Mouse (Mus musculus) limb, embryonic 12.5 days (tissue): ENCODE results near the gene Pkhd1. TPM values are rescaled to one million over a fixed set of nuclear protein-coding genes. Genes with fewer than 3 reads are reported as not detected.
"Not testable (repeated sequence)": the region's sequence is repeated elsewhere in the genome, so short reads cannot be mapped to it uniquely, and the experiment has no call there.

Experiments used
- ATAC-seq: fragments of 200-750 bp; cut with Nextera tagmentation; 2 replicates; pipeline ENCODE4 v1.8.0; 2017; ENCODE audit warnings: low read depth, moderate TSS enrichment; ENCODE audit not compliant: insufficient number of reproducible peaks, insufficient read depth, low FRiP score, low TSS enrichment
- H3K27ac ChIP-seq: fragments of 300-500 bp; sonication (generic); 2 replicates; pipeline ENCODE4 v1.5.1; 2016; ENCODE audit warnings: mild to moderate bottlenecking, moderate library complexity
- H3K27me3 ChIP-seq: fragments of 300-500 bp; sonication (generic); 2 replicates; pipeline ENCODE4 v1.6.1; 2016; ENCODE audit warnings: mild to moderate bottlenecking, moderate library complexity
- H3K36me3 ChIP-seq: fragments of 300-500 bp; sonication (generic); 2 replicates; pipeline ENCODE4 v1.6.1; 2016; ENCODE audit warnings: mild to moderate bottlenecking, moderate library complexity
- H3K4me1 ChIP-seq: fragments of 300-500 bp; sonication (generic); replicated peaks from 2 replicates; pipeline ENCODE4 v1.6.1; 2016
- H3K4me2 ChIP-seq: fragments of 300-500 bp; sonication (generic); 2 replicates; pipeline ENCODE4 v1.6.1; 2016; ENCODE audit warnings: mild to moderate bottlenecking, moderate library complexity
- H3K4me3 ChIP-seq: fragments of 300-500 bp; sonication (generic); replicated peaks from 2 replicates; pipeline ENCODE4 v1.5.1; 2016; ENCODE audit warnings: mild to moderate bottlenecking
- H3K9ac ChIP-seq: fragments of 300-500 bp; sonication (generic); replicated peaks from 2 replicates; pipeline ENCODE4 v1.6.1; 2016; ENCODE audit warnings: mild to moderate bottlenecking, moderate library complexity
- H3K9me3 ChIP-seq: fragments of 300-500 bp; sonication (generic); 2 replicates; pipeline ENCODE4 v1.6.1; 2016; ENCODE audit warnings: mild to moderate bottlenecking, moderate library complexity
- WGBS: fragments of 180-500 bp; shearing (Covaris S2); methylation state at CpG from one replicate; pipeline ENCODE4 v1.1.7; 2016; 5-methylcytosine and 5-hydroxymethylcytosine counted together
- polyA plus RNA-seq: library from polyadenylated mRNA; unstranded; fragments of >200 nt; fragmentation: Nextera tagmentation; extraction: Ambion mirVana; gene quantifications from 2 replicates; pipeline ENCODE4 v1.2.1, GENCODE M21; 2016

Pkhd1 gene
- polyA plus RNA-seq, 1 experiment from 2014 or later = 0.11 TPM

DNA sequence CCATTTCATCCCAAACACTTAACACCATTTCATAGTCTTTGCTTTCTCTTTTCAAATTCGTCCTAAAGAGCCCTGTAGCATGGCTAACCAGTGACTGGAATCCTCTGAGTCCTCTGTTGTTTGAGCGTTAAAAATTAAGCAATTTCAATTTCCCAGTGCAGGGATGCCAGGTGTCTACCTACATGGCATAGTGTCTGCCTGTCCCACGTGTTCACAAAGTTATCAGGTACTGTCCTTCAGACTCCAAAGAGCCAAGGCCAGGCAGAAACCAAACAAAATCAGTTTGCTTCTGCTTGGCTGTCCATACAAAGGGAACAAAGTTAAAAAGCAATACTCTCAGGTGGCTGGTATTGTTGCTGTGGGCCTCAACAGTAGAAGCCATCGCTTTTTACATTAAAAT is 136.0 kb downstream of the Pkhd1 start:
- ATAC-seq = no peak
- WGBS = 74% methylated on average over 4 of the region's 4 CpGs

DNA sequence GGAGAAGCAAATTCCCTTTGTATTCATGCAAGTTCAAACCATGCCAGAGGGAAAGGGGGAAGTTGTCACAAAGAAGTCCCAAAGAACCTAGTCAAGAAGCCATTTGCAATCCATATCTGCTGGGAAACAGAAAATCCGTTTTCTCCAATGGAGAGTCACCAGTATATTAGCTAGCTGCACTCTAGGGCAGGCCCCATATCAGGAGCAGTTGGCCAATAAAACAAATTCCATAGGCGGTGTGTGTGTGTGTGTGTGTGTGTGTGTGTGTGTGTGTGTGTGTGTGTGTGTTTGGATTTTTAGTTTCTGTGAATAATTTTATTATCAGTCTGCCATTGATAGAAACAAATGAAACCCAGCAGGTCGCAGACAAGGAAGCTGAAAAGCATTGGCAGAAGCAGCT is 139.2 kb downstream of the Pkhd1 start:
- Histone ChIP-seq H3K27ac (no peak overlapping the region), H3K9ac (no peak overlapping the region), H3K4me2 (no peak overlapping the region)

More for the DNA sequence above, 136.0 kb downstream of the Pkhd1 start:
- Histone ChIP-seq H3K4me2 (no peak overlapping the region), H3K4me3 (no peak overlapping the region), H3K9me3 (no peaks in the 10 kb centered on the region), H3K4me1 (peaks cover 8% of the 10 kb centered on the region), H3K27me3 (peaks cover 29% of the 10 kb centered on the region), H3K27ac (no peak overlapping the region), H3K36me3 (no peaks in the 10 kb centered on the region), H3K9ac (no peak overlapping the region)

DNA sequence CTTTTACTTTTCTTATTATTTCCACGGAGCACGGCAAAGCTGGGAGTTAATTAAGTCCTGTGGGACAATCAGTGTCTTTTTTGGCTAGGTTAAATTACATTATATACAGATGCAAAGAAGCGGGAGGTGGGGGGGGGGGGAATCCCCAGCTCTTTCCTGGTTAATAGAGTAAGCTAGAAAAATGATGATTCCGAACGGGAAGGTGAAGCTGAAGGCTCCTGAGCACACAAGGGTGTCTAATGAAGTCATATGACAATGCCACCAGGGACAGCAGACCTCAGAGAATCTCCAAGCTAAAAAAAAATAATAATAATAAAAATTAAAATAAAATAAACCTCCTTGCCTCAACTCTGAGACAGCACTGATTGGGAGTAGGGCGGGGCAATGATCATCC is 139.6 kb downstream of the Pkhd1 start:
- Histone ChIP-seq H3K9ac (no peak overlapping the region), H3K4me2 (peak overlapping the region; percentile 71), H3K27ac (no peak overlapping the region), H3K4me1 (peaks cover 8% of the 10 kb centered on the region), H3K27me3 (peaks cover 42% of the 10 kb centered on the region), H3K4me3 (peak overlapping the region; percentile 37), H3K9me3 (no peaks in the 10 kb centered on the region), H3K36me3 (no peaks in the 10 kb centered on the region)
- ATAC-seq = no peak
- WGBS = 32% methylated on average over 6 of the region's 6 CpGs

More for the DNA sequence above, 139.2 kb downstream of the Pkhd1 start:
- peaks cover 39% of the 10 kb centered on the region for H3K27me3 ChIP-seq
- ATAC-seq = no peak
- H3K4me1 ChIP-seq = peaks cover 8% of the 10 kb centered on the region
- no peak overlapping the region for H3K4me3 ChIP-seq
- H3K9me3 ChIP-seq = no peaks in the 10 kb centered on the region
- 64% methylated on average over 3 of the region's 3 CpGs for WGBS
- no peaks in the 10 kb centered on the region for H3K36me3 ChIP-seq

DNA sequence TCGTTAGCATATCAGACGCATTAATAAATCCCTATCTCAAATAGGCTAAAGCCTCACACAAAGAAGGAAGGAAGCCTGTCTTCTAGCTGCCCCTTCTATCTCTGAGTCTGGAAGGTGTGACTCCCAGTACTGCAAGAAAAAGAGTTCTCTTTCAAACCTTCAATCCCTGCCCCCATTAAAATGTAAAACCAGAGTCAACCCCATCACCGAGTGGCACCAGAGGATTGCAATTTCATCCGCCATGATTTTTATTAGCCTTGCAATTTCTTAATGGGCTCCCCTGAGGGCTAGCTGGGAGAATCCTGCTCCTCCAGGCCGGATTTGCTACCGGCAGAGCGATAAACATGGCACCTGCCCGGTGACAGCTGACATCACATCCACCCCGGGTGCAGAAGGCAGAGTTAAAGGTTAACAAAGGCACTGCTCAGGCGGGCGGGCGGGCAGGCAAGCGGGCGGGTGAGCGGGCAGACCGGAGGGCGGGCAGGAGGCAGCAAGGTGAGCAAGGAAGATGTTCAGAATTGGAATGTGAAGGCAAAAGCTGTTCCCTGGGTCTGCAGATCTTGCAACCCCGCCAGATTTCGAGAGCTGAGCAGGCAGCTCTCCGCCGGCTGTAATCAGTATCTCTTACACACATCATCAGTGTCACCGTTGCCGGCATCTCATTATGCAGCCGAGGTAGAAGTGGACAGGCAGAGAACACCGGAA is 140.2 kb downstream of the Pkhd1 start:
- peak; percentile 52; the same call in 1 of the 2 replicates for ATAC-seq
- peaks cover 8% of the 10 kb centered on the region for H3K4me1 ChIP-seq
- H3K27me3 ChIP-seq = peaks cover 46% of the 10 kb centered on the region
- no peaks in the 10 kb centered on the region for H3K36me3 ChIP-seq
- H3K27ac ChIP-seq = no peak overlapping the region
- WGBS = 6% methylated on average over 25 of the region's 25 CpGs
- peak overlapping the region; percentile 71 for H3K4me2 ChIP-seq
- H3K9me3 ChIP-seq = no peaks in the 10 kb centered on the region
- peak overlapping the region; percentile 31; the same call in 1 of the 2 replicates for H3K9ac ChIP-seq
- peak overlapping the region; percentile 37 for H3K4me3 ChIP-seq

DNA sequence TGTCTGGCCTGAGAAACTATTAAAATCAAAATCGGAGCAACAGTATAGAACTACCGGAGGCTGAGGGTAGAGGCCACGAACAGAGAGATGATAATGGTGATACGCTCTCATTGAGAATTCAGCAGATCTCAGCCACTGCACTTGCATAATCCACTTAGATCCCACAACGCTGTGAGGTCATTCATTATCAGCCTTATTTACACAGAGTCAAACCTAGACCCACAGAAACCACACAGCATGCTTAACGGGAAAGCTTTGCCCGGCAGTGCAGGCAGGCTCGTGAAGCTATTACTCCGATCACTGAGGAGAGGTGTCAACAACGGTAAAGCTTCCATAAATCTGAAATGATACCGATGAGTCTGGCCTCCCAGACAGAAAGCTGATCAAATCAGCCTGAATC is 147.1 kb downstream of the Pkhd1 start:
- no peak overlapping the region for H3K4me2 ChIP-seq
- peaks cover 27% of the 10 kb centered on the region for H3K27me3 ChIP-seq
- no peak overlapping the region for H3K27ac ChIP-seq
- H3K4me3 ChIP-seq = no peak overlapping the region
- no peaks in the 10 kb centered on the region for H3K9me3 ChIP-seq
- ATAC-seq = no peak
- H3K4me1 ChIP-seq = peaks cover 8% of the 10 kb centered on the region
- no peak overlapping the region for H3K9ac ChIP-seq
- WGBS = 75% methylated on average over 11 of the region's 11 CpGs
- H3K36me3 ChIP-seq = no peaks in the 10 kb centered on the region

DNA sequence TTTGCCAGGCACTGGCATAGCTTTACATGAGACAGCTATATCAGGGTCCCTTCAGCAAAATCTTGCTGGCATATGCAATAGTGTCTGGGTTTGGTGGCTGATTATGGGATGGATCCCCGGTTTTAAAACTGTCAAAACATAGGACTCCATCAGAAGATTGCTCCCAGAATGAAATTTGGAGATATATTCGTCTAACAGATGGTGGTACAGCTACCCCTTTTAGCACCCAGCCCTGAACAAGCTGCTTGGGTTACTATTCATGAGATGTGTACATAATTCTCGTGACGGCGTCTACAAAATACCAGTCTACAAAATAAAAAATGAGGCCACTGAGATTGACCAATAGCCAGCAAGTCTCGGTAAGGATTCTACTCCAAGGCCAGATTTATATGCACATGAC is 147.5 kb downstream of the Pkhd1 start:
- no peak for ATAC-seq

DNA sequence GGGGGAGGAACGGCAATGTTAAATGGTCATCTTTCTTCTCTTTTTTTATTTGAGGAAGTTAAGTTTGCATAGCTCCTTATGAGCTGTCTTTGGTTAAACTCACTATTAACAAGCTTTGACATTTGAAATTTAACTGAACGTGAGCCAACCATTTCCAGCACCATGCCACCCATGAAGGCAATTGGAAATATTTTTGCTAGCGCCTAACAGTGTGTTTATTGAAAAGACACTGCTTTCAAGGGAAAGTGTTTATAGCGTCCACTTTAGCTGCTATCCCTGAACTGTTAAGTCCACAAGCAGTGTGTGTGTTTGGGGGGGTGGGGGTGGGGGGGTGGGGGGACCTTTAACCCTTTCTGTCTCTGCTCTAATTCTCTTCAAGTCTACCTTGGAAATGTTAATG is 151.4 kb downstream of the Pkhd1 start:
- no peak overlapping the region for H3K4me2 ChIP-seq
- peak; percentile 47; the same call in 1 of the 2 replicates for ATAC-seq
- no peak overlapping the region for H3K4me3 ChIP-seq
- H3K9ac ChIP-seq = no peak overlapping the region
- no peak overlapping the region for H3K27ac ChIP-seq
- H3K9me3 ChIP-seq = no peaks in the 10 kb centered on the region
- no peaks in the 10 kb centered on the region for H3K36me3 ChIP-seq
- 22% methylated on average over 4 of the region's 4 CpGs for WGBS
- peaks cover 25% of the 10 kb centered on the region for H3K27me3 ChIP-seq
- H3K4me1 ChIP-seq = peaks cover 8% of the 10 kb centered on the region

More for the DNA sequence above, 147.5 kb downstream of the Pkhd1 start:
- no peaks in the 10 kb centered on the region for H3K9me3 ChIP-seq
- WGBS = 85% methylated on average over 6 of the region's 6 CpGs
- no peak overlapping the region for H3K27ac ChIP-seq
- no peak overlapping the region for H3K4me3 ChIP-seq
- H3K4me2 ChIP-seq = no peak overlapping the region
- H3K9ac ChIP-seq = no peak overlapping the region
- H3K27me3 ChIP-seq = peaks cover 31% of the 10 kb centered on the region
- peaks cover 8% of the 10 kb centered on the region for H3K4me1 ChIP-seq
- H3K36me3 ChIP-seq = no peaks in the 10 kb centered on the region

DNA sequence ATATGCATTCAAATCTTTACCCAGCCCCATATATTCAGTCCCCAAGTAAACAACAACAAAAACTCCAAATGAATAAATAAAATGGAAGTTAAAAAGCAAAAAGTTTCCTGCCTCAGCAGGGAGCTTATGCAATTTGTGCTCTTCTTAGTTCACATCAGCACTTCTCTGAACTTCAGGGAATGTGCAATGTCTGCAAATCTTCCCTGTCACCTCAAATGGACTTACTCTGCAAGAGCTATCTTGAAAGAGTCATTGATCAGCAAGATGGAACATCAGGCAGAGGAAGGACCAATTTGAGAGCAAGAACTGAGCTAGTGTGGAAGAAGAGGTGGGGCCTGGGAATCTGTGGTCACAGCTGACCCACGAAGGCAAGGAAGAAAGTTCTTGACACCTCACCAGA is 163.2 kb downstream of the Pkhd1 start:
- ATAC-seq = no peak
- H3K9ac ChIP-seq = no peak overlapping the region
- no peaks in the 10 kb centered on the region for H3K36me3 ChIP-seq
- H3K9me3 ChIP-seq = no peaks in the 10 kb centered on the region
- no peak overlapping the region for H3K4me2 ChIP-seq
- peaks cover 10% of the 10 kb centered on the region for H3K27me3 ChIP-seq
- WGBS = 58% methylated on average over 1 of the region's 1 CpGs
- H3K4me3 ChIP-seq = no peak overlapping the region
- no peaks in the 10 kb centered on the region for H3K4me1 ChIP-seq
- H3K27ac ChIP-seq = no peak overlapping the region

DNA sequence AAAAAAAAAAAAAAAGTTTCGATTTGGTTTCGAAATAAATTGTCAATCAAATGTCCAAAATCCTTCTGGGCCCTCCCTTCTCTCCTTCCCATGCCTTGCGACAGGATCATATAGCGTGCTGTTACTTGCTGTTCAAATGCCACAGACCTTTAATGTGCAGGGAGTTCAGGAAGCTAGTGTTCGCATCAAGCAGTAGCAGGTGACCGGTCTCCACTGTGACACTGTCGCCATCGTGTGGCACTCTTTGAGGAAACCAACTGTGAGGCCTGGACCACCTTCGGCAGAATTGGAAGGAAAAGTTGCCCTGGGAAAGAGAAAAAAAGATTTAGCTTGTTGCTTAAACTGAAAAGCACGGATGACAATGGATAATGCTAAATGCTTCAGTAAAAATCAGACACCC is 167.8 kb downstream of the Pkhd1 start:
- Histone ChIP-seq H3K9ac (no peak overlapping the region), H3K36me3 (no peaks in the 10 kb centered on the region), H3K9me3 (no peaks in the 10 kb centered on the region), H3K4me1 (no peaks in the 10 kb centered on the region), H3K27ac (no peak overlapping the region), H3K4me2 (no peak overlapping the region), H3K27me3 (peaks cover 7% of the 10 kb centered on the region; the same call in 1 of the 2 replicates), H3K4me3 (no peak overlapping the region)
- peak; percentile 52; the same call in 1 of the 2 replicates for ATAC-seq
- 26% methylated on average over 10 of the region's 10 CpGs for WGBS

DNA sequence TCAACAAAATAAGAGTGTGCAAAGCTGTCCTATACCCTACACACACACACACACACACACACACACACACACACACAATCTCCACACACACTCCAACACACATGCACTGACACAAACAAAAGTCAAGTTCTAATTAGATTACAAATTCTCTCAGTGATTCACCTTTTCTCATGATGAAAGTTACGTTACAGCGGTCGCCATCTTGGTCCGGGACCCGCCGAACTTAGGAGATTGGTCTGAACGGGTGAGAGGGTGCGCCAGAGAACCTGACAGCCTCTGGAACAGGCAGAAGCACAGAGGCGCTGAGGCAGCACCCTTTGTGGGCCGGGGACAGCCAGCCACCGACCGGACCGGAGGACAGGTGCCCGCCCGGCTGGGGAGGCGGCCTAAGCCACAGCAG is 185.8 kb downstream of the Pkhd1 start:
- H3K27ac ChIP-seq, H3K27me3 ChIP-seq, H3K9ac ChIP-seq, ATAC-seq, H3K4me1 ChIP-seq, H3K4me3 ChIP-seq, H3K9me3 ChIP-seq, H3K4me2 ChIP-seq, H3K36me3 ChIP-seq: not testable (repeated sequence)
- WGBS = 88% methylated on average over 16 of the region's 16 CpGs

DNA sequence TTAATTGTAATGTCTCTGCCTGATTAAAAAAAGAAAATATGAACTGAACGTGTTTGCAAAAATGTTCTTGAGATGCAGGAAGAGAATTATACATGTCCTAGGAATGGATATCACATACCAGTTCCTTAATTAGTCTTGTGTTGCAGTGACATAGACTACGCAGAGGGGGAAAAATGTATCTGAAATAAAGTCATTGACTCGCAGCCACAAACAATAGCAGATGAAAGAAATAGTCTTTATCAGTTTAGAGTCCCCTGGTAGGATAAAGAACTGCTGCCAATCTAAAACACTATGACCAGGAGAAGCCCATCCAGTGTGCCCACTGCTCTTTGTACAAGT is 188.8 kb downstream of the Pkhd1 start:
- Histone ChIP-seq H3K9ac (no peak overlapping the region), H3K27me3 (no peaks in the 10 kb centered on the region), H3K4me3 (no peak overlapping the region), H3K4me1 (no peaks in the 10 kb centered on the region), H3K9me3 (no peaks in the 10 kb centered on the region), H3K36me3 (no peaks in the 10 kb centered on the region), H3K4me2 (no peak overlapping the region), H3K27ac (no peak overlapping the region)
- ATAC-seq = no peak
- 93% methylated on average over 3 of the region's 3 CpGs for WGBS
